Mouse (Mus musculus) left cerebral cortex, adult 6 months (tissue): ENCODE results near the gene Fam32a. TPM values are rescaled to one million over a fixed set of nuclear protein-coding genes. Genes with fewer than 3 reads are reported as not detected.

Experiments used
- long read RNA-seq, 2 experiments: library from polyadenylated mRNA; unstranded; transcript quantifications; one replicate each; pipeline ENCODE4 v2.0.0; 2019 to 2020
- polyA plus RNA-seq: library from polyadenylated mRNA; unstranded; fragments of <200 nt; fragmentation: Nextera tagmentation; gene quantifications from 2 replicates; pipeline ENCODE4 v1.2.3, GENCODE M21; 2021

Fam32a gene
- polyA plus RNA-seq = 48.0 and 64.8 TPM in 2 replicates
- long read RNA-seq, experiment 1, transcript Fam32a-201 (4 exons, 2,564 nt) = major isoform, 334 of 427 reads
- long read RNA-seq, experiment 1, partial matches to known transcripts = 74 of 427 reads
- long read RNA-seq, experiment 1, other reads (novel, unspliced or antisense) = 16 of 427 reads
- long read RNA-seq, experiment 2, transcript Fam32a-201 (4 exons, 2,564 nt) = major isoform, 95 of 136 reads
- long read RNA-seq, experiment 2, partial matches to known transcripts = 37 of 136 reads
- long read RNA-seq, experiment 2, other reads (novel, unspliced or antisense) = 4 of 136 reads

GRCm38 (mm10) chr8:72219541-72220363 lies at the start of gene Fam32a:
TSS of gene Fam32a (plus strand) at chr8:72219730.

GRCm38 (mm10) chr8:72189417-72190214 lies 29.9 kb upstream of the Fam32a start, which contains the start of gene Hsh2d:
TSS of gene Hsh2d (plus strand) at chr8:72189638.

GRCm38 (mm10) chr8:72212751-72213150 lies 6.8 kb upstream of the Fam32a start, which contains the start of gene Cib3:
TSS of gene Cib3 (minus strand) at chr8:72212837.

GRCm38 (mm10) chr8:72213536-72213935 lies 6.0 kb upstream of the Fam32a start, which contains the start of gene Gm11034:
TSS of gene Gm11034 (minus strand) at chr8:72213636.

GRCm38 (mm10) chr8:72239499-72240402 lies 20.2 kb downstream of the Fam32a start, which contains the start of gene Ap1m1:
TSS of gene Ap1m1 (plus strand) at chr8:72240018.

Other genes starting within 250 kb of the Fam32a start
- gene Cyp4f18, start 210.1 kb upstream of the Fam32a start, polyA plus RNA-seq = 0.08 TPM in 1 of 2 replicates, not detected in the other
- not detected in 2 replicates for gene Olfr372, start 178.5 kb upstream of the Fam32a start, polyA plus RNA-seq
- not detected in 2 replicates for gene Olfr373, start 136.6 kb upstream of the Fam32a start, polyA plus RNA-seq
- gene Olfr374, start 112.7 kb upstream of the Fam32a start, polyA plus RNA-seq = not detected in 2 replicates
- 25.2 and 27.4 TPM in 2 replicates for gene Tpm4, start 84.8 kb upstream of the Fam32a start, polyA plus RNA-seq
- gene Rab8a, start 58.5 kb upstream of the Fam32a start, polyA plus RNA-seq = 42.4 and 62.1 TPM in 2 replicates
- 0.16 TPM in 1 of 2 replicates, not detected in the other for gene Hsh2d, start 30.1 kb upstream of the Fam32a start, polyA plus RNA-seq
- not detected in 2 replicates for gene Cib3, start 6.9 kb upstream of the Fam32a start, polyA plus RNA-seq
- not detected in 2 replicates for gene Gm11034, start 6.1 kb upstream of the Fam32a start, polyA plus RNA-seq
- gene Ap1m1, start 20.3 kb downstream of the Fam32a start, polyA plus RNA-seq = 80.9 and 92.7 TPM in 2 replicates
- gene Gm10282, start 85.5 kb downstream of the Fam32a start, polyA plus RNA-seq = 7.1 and 8.5 TPM in 2 replicates
- gene Klf2, start 99.3 kb downstream of the Fam32a start, polyA plus RNA-seq = 0.70 and 14.4 TPM in 2 replicates
- 19.7 and 21.9 TPM in 2 replicates for gene Eps15l1, start 201.7 kb downstream of the Fam32a start, polyA plus RNA-seq
- gene Calr3, start 224.1 kb downstream of the Fam32a start, polyA plus RNA-seq = 1.0 and 1.5 TPM in 2 replicates
- gene 1700030K09Rik, start 224.2 kb downstream of the Fam32a start, polyA plus RNA-seq = 6.7 and 7.6 TPM in 2 replicates